In genomic region chr6:86222381-86222780, GRCm38 (mm10) we compare ENCODE assay signal across 13 mouse cellular contexts. TPM values are rescaled to one million over a fixed set of nuclear protein-coding genes. Genes with fewer than 3 reads are reported as not detected.
DNase-seq lines count a peak whose midpoint lies in the region; ATAC-seq and TF ChIP-seq lines count a peak whose summit lies in the region.
"Had no signal": no experiment of that assay in that cellular context is flagged by ENCODE, and none has a peak within 500 bp of the region (broad histone marks: within the 10 kb centered on the region; RNA-seq: fewer than 3 reads in every experiment).

No protein-coding gene starts in this region.

- ATAC-seq in lung, embryonic 14.5 days (ENCODE audit: insufficient read depth): peak; percentile 84
- peak; percentile 64; the same call in 1 of the 2 replicates for ATAC-seq in embryonic facial prominence, embryonic 15.5 days (ENCODE audit: insufficient number of reproducible peaks, low FRiP score, low TSS enrichment, low read depth)
- ATAC-seq: liver, embryonic 12.5 days had no signal

- WGBS in lung, embryonic 14.5 days: 19% methylated on average over 7 of the region's 7 CpGs
- 21% methylated on average over 7 of the region's 7 CpGs for WGBS in embryonic facial prominence, embryonic 15.5 days

- no peaks in the 10 kb centered on the region for H3K9me3 ChIP-seq in lung, embryonic 14.5 days (ENCODE audit: low read depth, low read length)
- H3K9me3 ChIP-seq in embryonic facial prominence, embryonic 15.5 days (replicated peaks): no peaks in the 10 kb centered on the region
- H3K9me3 ChIP-seq: liver, embryonic 12.5 days; neural tube, embryonic 12.5 days had no signal

- H3K36me3 ChIP-seq in lung, embryonic 14.5 days (ENCODE audit: insufficient read depth): no peaks in the 10 kb centered on the region
- no peaks in the 10 kb centered on the region for H3K36me3 ChIP-seq in embryonic facial prominence, embryonic 15.5 days
- H3K36me3 ChIP-seq: liver, embryonic 12.5 days; neural tube, embryonic 12.5 days had no signal

- H3K27ac ChIP-seq in lung, embryonic 14.5 days (ENCODE audit: low read depth): peak overlapping the region; percentile 71; the same call in 1 of the 2 replicates
- no peak overlapping the region for H3K27ac ChIP-seq in embryonic facial prominence, embryonic 15.5 days (replicated peaks)
- H3K27ac ChIP-seq: liver, embryonic 12.5 days; neural tube, embryonic 12.5 days had no signal

- H3K4me3 ChIP-seq in lung, embryonic 14.5 days (ENCODE audit: low read depth, low read length): no peak overlapping the region
- no peak overlapping the region for H3K4me3 ChIP-seq in embryonic facial prominence, embryonic 15.5 days (replicated peaks)
- H3K4me3 ChIP-seq: erythroblast, embryonic 14.5 days; liver, embryonic 12.5 days; neural tube, embryonic 12.5 days had no signal

- no peaks in the 10 kb centered on the region for H3K4me1 ChIP-seq in lung, embryonic 14.5 days (ENCODE audit: insufficient read depth)
- peaks cover 10% of the 10 kb centered on the region; the same call in 1 of the 2 replicates for H3K4me1 ChIP-seq in embryonic facial prominence, embryonic 15.5 days
- H3K4me1 ChIP-seq: neural tube, embryonic 12.5 days had no signal

- no peak for TF ChIP-seq CTCF in lung, embryonic 14.5 days (IDR thresholded peaks at IDR 0.05; ENCODE audit: low read depth)

- no peak overlapping the region for H3K4me2 ChIP-seq in lung, embryonic 14.5 days
- H3K4me2 ChIP-seq in embryonic facial prominence, embryonic 15.5 days (replicated peaks): no peak overlapping the region
- H3K4me2 ChIP-seq: liver, embryonic 12.5 days; neural tube, embryonic 12.5 days had no signal

- no peaks in the 10 kb centered on the region for H3K27me3 ChIP-seq in lung, embryonic 14.5 days (ENCODE audit: insufficient read depth, low read length)
- H3K27me3 ChIP-seq in embryonic facial prominence, embryonic 15.5 days: no peaks in the 10 kb centered on the region
- H3K27me3 ChIP-seq: liver, embryonic 12.5 days; neural tube, embryonic 12.5 days had no signal

- DNase-seq in lung, embryonic 14.5 days: peak; percentile 73
- DNase-seq in lung, postnatal 10 days: no peak
- DNase-seq in kidney, postnatal 4 days: peak; percentile 60 to 70
- peak; percentile 71 for DNase-seq in urinary bladder, postnatal 14 days (ENCODE audit: low spot score)
- DNase-seq in retina, postnatal 1 day: no peak
- no peak for DNase-seq in spleen, adult 12 weeks (ENCODE audit: low spot score)
- DNase-seq: cerebellum, adult 9-10 months; right cerebral cortex, postnatal 25 days; thymus, adult 18-20 months had no signal

- H3K9ac ChIP-seq in lung, embryonic 14.5 days: no peak overlapping the region
- no peak overlapping the region for H3K9ac ChIP-seq in embryonic facial prominence, embryonic 15.5 days
- H3K9ac ChIP-seq: liver, embryonic 12.5 days; neural tube, embryonic 12.5 days had no signal

RNA-seq across cellular contexts. Expression of gene Tgfa, which starts 27.4 kb away (rescaled TPM):
- polyA plus RNA-seq in lung, embryonic 14.5 days (2014; fragmentation: Nextera tagmentation; extraction: Ambion mirVana): 4.4 and 4.9 TPM in 2 replicates
- polyA plus RNA-seq in embryonic facial prominence, embryonic 15.5 days (2015; fragmentation: Nextera tagmentation; extraction: Ambion mirVana): 6.5 and 8.9 TPM in 2 replicates
- polyA plus RNA-seq: erythroblast, embryonic 14.5 days had no signal

Comparison
In these comparisons a context has a peak if more than half of its experiments do, and no peak if none do; other contexts are left out.
1. DNase-seq: peak in lung, embryonic 14.5 days (single experiment), kidney, postnatal 4 days (2 of 2) and urinary bladder, postnatal 14 days (single experiment); none in lung, postnatal 10 days (single experiment), retina, postnatal 1 day (single experiment) and spleen, adult 12 weeks (single experiment).